Mouse (Mus musculus) heart, embryonic 16.5 days (tissue): ENCODE measurements around the gene Nufip1. TPM values are rescaled to one million over a fixed set of nuclear protein-coding genes. Genes with fewer than 3 reads are reported as not detected.

ENCODE experiments used
- ATAC-seq: fragments of 200-750 bp; cut with Nextera tagmentation; replicated peaks from 2 replicates; pipeline ENCODE4 v1.8.0; 2017; ENCODE audit warnings: moderate number of reproducible peaks; ENCODE audit not compliant: insufficient read depth, low FRiP score; ENCODE audit errors: extremely low read depth
- H3K27ac ChIP-seq: fragments of 300-500 bp; sonication (generic); 2 replicates; pipeline ENCODE4 v1.5.1; 2014; ENCODE audit warnings: mild to moderate bottlenecking, low read length, control low read depth, moderate library complexity
- H3K27me3 ChIP-seq: fragments of 300-500 bp; sonication (generic); 2 replicates; pipeline ENCODE4 v1.6.1; 2014; ENCODE audit warnings: low read length, mixed read lengths; ENCODE audit not compliant: control insufficient read depth, insufficient read depth
- H3K36me3 ChIP-seq: fragments of 300-500 bp; sonication (generic); 2 replicates; pipeline ENCODE4 v1.6.1; 2014; ENCODE audit not compliant: control insufficient read depth, insufficient read depth
- H3K4me1 ChIP-seq: fragments of 300-500 bp; sonication (generic); 2 replicates; pipeline ENCODE4 v1.6.1; 2014; ENCODE audit warnings: low read length, mixed read lengths; ENCODE audit not compliant: control insufficient read depth, insufficient read depth
- H3K4me2 ChIP-seq: fragments of 300-500 bp; sonication (generic); 2 replicates; pipeline ENCODE4 v1.6.1; 2014; ENCODE audit warnings: low read depth, mild to moderate bottlenecking, control low read depth, low read length
- H3K4me3 ChIP-seq: fragments of 300-500 bp; sonication (generic); 2 replicates; pipeline ENCODE4 v1.5.1; 2014; ENCODE audit warnings: mild to moderate bottlenecking, control low read depth, low read length
- H3K9ac ChIP-seq: fragments of 300-500 bp; sonication (generic); 2 replicates; pipeline ENCODE4 v1.6.1; 2014; ENCODE audit warnings: low read length, control low read depth
- H3K9me3 ChIP-seq: fragments of 300-500 bp; sonication (generic); replicated peaks from 2 replicates; pipeline ENCODE4 v1.6.1; 2016; ENCODE audit warnings: low read length; ENCODE audit not compliant: control insufficient read depth
- WGBS: fragments of 180-500 bp; shearing (Covaris S2); extraction: QIAGEN DNeasy Blood & Tissue Kit; methylation state at CpG from one replicate; pipeline ENCODE4 v1.1.7; 2014; 5-methylcytosine and 5-hydroxymethylcytosine counted together
- polyA plus RNA-seq: library from polyadenylated mRNA; unstranded; fragments of >200 nt; fragmentation: Nextera tagmentation; extraction: Ambion mirVana; gene quantifications from 2 replicates; pipeline ENCODE4 v1.2.1, GENCODE M21; 2015

Gene Nufip1
- polyA plus RNA-seq, 1 experiment from 2014 or later: 8.9 TPM

DNA sequence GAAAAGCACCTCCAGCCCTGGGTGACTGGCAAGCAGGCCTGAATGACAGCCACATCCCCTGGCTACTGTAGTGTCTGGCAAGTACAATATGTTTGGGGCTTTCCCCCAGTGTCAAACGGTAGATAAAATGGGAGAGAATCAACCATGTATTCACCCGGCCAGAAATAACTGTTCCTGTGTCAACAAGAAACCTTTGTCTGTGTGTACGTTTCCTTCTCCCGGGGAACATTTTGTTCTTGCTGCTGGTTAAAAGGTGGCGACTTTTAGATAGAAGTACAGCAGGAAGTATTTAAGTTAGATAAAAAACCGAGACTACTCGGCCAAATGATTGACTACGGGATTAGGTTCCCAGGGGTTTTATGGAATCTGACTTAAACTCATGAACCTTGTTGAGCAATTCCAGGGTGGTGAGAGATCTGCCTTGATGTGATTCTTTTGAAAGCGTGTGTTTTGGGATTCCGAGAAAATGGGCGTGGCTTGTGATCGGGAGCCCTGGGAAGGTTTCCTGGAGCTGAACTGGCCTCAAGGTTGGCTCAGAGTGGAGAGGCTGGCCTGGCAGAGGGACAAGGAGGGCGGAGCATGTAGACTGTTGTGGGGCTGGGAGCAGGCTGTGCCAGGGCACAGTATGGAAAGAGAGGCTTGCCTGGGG is 39.0 kb downstream of the Nufip1 start:
- Histone ChIP-seq H3K4me2 (peak overlapping the region; percentile 60), H3K36me3 (no peaks in the 10 kb centered on the region), H3K27ac (peak overlapping the region; percentile 76), H3K4me3 (peak overlapping the region; percentile 44), H3K27me3 (no peaks in the 10 kb centered on the region), H3K9ac (peak overlapping the region; percentile 56), H3K9me3 (no peaks in the 10 kb centered on the region), H3K4me1 (peaks cover 27% of the 10 kb centered on the region)
- WGBS: 10% methylated on average over 13 of the region's 13 CpGs
- peak; percentile 80 for ATAC-seq

DNA sequence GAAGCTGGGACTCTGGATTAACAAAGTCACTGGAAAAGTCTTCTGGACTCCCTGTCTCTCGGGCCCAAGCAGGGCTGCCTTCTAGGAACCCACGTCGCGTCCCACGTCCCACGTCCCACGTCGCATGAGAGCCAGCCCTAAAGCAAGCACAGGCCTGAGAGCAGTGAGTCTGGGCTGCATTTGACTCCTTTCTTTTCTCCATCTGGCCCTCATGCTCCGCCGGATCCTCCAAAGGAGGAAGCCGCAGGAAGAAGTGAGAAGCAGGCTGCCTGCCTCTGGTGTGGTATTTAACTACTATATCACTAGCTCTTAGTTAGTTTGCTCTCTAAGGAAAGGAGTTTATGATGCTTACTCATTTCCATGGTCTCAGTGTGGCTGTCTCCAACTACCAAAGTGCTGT is 39.8 kb downstream of the Nufip1 start:
- WGBS: 78% methylated on average over 11 of the region's 11 CpGs
- no peak overlapping the region for H3K9ac ChIP-seq
- H3K36me3 ChIP-seq: no peaks in the 10 kb centered on the region
- H3K4me1 ChIP-seq: peaks cover 27% of the 10 kb centered on the region
- peak overlapping the region; percentile 76 for H3K27ac ChIP-seq
- no peak overlapping the region for H3K4me3 ChIP-seq
- H3K9me3 ChIP-seq: no peaks in the 10 kb centered on the region
- ATAC-seq: no peak
- peak overlapping the region; percentile 60; the same call in 1 of the 2 replicates for H3K4me2 ChIP-seq
- H3K27me3 ChIP-seq: no peaks in the 10 kb centered on the region

DNA sequence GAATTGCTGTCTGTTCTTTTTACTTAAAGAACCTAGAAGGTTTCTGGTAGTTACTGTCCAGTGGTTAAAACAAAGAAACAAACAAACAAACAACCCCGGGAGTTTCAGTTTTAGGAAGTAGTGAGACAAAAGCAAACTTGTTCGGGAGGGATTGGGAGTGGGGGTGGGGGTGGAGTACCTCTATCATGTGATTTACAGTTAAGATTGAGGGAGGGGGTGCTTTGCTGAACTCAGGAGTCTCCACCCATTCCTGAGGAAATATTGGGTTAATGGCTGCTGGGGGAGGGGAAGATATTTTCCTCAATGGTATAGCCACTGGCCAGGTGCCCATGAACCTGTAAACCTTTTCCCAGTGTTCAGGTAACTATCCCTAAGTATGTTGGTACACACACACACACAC is 40.3 kb downstream of the Nufip1 start:
- peaks cover 26% of the 10 kb centered on the region for H3K4me1 ChIP-seq
- H3K9ac ChIP-seq: no peak overlapping the region
- H3K36me3 ChIP-seq: no peaks in the 10 kb centered on the region
- H3K27me3 ChIP-seq: no peaks in the 10 kb centered on the region
- no peak overlapping the region for H3K4me2 ChIP-seq
- H3K4me3 ChIP-seq: no peak overlapping the region
- 69% methylated on average over 2 of the region's 2 CpGs for WGBS
- no peak for ATAC-seq
- H3K27ac ChIP-seq: no peak overlapping the region
- no peaks in the 10 kb centered on the region for H3K9me3 ChIP-seq

DNA sequence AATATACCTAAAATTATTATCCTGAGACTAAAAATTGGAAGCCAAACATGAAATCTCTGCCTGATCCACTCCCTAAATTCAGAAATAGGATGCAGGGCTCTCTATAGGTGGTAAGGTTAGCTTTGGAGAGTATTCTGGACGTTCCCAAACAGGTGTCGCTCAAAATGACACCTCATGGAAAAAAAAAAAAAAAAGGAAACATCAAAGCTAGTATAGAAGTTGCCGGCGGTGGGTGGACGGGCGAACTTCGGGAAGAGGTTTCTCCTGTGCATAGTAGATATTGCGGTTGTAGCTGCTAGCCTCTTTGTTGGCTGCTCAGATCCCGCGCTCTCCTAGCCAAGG is 41.1 kb downstream of the Nufip1 start:
- peaks cover 24% of the 10 kb centered on the region for H3K4me1 ChIP-seq
- peak overlapping the region; percentile 87 for H3K9ac ChIP-seq
- peak overlapping the region; percentile 75 for H3K4me3 ChIP-seq
- under 1% methylated on average over 10 of the region's 10 CpGs for WGBS
- no peaks in the 10 kb centered on the region for H3K36me3 ChIP-seq
- no peaks in the 10 kb centered on the region for H3K27me3 ChIP-seq
- H3K4me2 ChIP-seq: peak overlapping the region; percentile 69
- H3K27ac ChIP-seq: peak overlapping the region; percentile 98
- H3K9me3 ChIP-seq: no peaks in the 10 kb centered on the region
- no peak for ATAC-seq

DNA sequence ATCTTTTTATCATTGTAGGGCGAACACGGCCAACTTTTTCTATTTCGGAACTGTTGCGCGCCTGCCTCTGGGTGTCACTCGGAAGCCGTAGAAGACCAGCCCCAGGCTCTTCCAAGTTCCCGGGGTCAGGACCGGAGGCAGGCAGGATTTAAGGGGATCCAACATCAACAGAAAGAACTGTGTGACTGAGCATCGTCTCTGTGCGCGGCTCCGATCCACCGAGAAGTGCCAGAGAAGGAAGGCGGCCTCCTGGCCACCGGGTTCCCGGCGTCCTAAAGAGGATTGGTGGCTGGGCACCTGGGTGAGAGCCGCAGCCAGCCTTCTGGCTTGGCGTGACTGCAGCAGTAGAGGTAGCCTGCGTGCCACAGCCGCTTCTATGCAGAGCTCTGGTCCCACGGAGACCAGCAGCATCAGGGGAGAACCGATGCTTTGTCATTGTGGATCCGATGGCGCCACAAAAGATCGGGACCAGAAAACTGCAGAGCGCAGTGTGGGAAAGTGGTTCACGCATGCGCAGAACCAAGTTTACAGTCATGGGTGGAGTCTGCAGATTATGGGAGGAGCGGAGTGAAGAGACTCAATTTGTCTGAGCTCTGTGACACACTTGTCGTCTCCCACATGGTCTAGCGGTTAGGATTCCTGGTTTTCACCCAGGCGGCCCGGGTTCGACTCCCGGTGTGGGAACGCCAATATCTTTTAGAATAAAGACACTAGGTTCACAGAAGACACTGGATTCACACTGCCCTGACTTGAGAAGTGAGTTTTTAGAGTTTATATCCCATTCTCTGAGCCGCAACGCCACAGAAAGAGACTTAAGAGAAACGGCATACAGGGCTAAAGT is 41.7 kb downstream of the Nufip1 start:
- under 1% methylated on average over 41 of the region's 41 CpGs for WGBS
- H3K27me3 ChIP-seq: no peaks in the 10 kb centered on the region
- H3K4me3 ChIP-seq: peak overlapping the region; percentile 75
- H3K9ac ChIP-seq: peak overlapping the region; percentile 87
- peak overlapping the region; percentile 69 for H3K4me2 ChIP-seq
- H3K36me3 ChIP-seq: no peaks in the 10 kb centered on the region
- no peaks in the 10 kb centered on the region for H3K9me3 ChIP-seq
- H3K27ac ChIP-seq: peak overlapping the region; percentile 98
- ATAC-seq: peak; percentile 89
- peaks cover 24% of the 10 kb centered on the region for H3K4me1 ChIP-seq

DNA sequence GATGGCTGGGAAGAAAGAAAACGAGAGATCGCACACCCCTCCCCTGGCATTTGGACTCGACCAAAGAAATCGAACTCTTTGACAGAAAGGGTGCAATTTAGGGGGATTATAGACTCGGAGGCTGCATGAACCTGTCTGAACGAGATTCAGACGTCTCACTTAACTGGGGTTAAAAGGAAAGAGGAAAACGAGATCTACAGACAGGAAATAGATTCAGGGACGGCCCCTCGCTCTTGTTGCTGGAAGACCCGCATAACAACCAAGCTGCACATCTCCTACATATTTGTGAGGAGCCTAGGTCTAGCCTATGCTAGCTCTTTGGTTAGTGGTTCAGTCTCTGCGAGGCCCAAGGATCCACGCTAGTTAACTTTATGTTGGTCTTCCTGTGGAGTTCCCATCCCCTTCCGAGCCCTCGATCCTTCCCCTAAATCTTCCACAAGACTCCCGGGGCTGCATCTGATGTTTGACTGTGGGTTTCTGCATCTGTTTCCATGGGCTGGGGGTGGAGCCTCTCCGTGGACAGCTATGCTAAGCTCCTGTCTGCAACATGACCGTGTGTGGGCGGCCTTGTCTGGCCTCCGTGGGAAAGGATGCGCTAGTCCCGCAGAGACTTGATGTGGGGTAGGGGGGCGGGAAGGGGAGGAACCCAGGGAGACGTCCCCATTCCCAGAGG is 42.4 kb downstream of the Nufip1 start:
- Histone ChIP-seq H3K27ac (peak overlapping the region; percentile 98), H3K4me3 (peak overlapping the region; percentile 75), H3K27me3 (no peaks in the 10 kb centered on the region), H3K4me2 (peak overlapping the region; percentile 69), H3K4me1 (peaks cover 24% of the 10 kb centered on the region), H3K9ac (peak overlapping the region; percentile 70), H3K9me3 (no peaks in the 10 kb centered on the region), H3K36me3 (no peaks in the 10 kb centered on the region)
- WGBS: 5% methylated on average over 24 of the region's 24 CpGs
- no peak for ATAC-seq

DNA sequence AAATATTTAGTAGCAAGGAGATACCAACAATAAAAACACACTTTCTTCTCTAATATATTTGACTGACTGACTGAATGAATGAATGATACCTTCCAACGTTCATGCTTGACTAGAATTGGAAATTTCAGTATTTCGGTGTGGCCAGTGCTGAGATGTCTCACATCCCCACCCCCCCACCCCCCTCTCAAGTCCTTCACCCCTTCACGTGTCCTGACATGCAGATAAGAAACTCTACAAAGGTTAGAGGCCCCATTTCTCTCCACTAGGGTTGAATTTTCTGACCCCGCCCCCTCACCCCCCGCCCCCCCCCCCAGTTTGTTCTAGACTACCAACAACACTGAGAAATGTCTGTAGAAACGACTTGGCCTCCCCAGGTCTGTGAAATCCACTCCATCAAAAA is 43.1 kb downstream of the Nufip1 start:
- ATAC-seq: no peak
- H3K9ac ChIP-seq: no peak overlapping the region
- no peaks in the 10 kb centered on the region for H3K9me3 ChIP-seq
- H3K4me2 ChIP-seq: no peak overlapping the region
- no peak overlapping the region for H3K4me3 ChIP-seq
- H3K27me3 ChIP-seq: no peaks in the 10 kb centered on the region
- H3K27ac ChIP-seq: no peak overlapping the region
- H3K36me3 ChIP-seq: no peaks in the 10 kb centered on the region
- WGBS: 26% methylated on average over 6 of the region's 6 CpGs
- H3K4me1 ChIP-seq: peaks cover 24% of the 10 kb centered on the region

DNA sequence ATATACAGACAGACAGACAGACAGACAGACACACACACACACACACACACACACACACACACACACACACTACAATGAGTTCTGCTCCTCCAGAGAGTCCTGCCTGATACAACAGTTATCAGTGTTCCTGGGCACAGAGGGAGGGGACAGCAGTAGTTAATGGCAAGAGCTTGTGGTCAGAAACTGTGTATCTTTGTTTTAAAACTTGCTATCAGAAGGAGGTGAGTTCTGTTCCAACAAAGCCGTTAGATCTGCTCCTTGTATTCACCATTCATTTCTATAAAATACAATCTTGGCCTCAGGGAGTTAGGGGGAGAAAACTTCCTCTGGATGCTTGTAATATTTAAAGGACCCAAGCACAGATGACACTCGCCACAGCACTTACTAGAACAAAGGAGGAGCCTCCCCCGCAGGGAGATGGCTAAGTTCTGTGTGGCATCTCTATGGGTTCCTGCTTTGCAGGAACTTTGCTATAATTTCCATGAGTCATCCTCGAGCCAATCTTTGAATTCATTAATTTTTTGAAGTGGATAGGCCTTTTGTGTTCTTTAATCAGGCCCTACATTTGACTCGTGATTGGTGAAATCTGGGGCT is 47.6 kb downstream of the Nufip1 start:
- 56% methylated on average over 5 of the region's 5 CpGs for WGBS
- no peak for ATAC-seq
- H3K36me3 ChIP-seq: no peaks in the 10 kb centered on the region

More for the DNA sequence above, 47.6 kb downstream of the Nufip1 start:
- no peaks in the 10 kb centered on the region for H3K9me3 ChIP-seq
- no peak overlapping the region for H3K4me2 ChIP-seq
- H3K9ac ChIP-seq: no peak overlapping the region
- peaks cover 2% of the 10 kb centered on the region; the same call in 1 of the 2 replicates for H3K4me1 ChIP-seq
- no peak overlapping the region for H3K27ac ChIP-seq
- H3K27me3 ChIP-seq: no peaks in the 10 kb centered on the region
- H3K4me3 ChIP-seq: no peak overlapping the region
